Mouse (Mus musculus) ES-CJ7 (cell line): Measurements from ENCODE around the gene Acsf2.

Experiments
- DNase-seq: peaks from one replicate; pipeline ENCODE4 v3.0.0; 2011; ENCODE audit warnings: low read depth, low spot score

The Acsf2 gene

DNA sequence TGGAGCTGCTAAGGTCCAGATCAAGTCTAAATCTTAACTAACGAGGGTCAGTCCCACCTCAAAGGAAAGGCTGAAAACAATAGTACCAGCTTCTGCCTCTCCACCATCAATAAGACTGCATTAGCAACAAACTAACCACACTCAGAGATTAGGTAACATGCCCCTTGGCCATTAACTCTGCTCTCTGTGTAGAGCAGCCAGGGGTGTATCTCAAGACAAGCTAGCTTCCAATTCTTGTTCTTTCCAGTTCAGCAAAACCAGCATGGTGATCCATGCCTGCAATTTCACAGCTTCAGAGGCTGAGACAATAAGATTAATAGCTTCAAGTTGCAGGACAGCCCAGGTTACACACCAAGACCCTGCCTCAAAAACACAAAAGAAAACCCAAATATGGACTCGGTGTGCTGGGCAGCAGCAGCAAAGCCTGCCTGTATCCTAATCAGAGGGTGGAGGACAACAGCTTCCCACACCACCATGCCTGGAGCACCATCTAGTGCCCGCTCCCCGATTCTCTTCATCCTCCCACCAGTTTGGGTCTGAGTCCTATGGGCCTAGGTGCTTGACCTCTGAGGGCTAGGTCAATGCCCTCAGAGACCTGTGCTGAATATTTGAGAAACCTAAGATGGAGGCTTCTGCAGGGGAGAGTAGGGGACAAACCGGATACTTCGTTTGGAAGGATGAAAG lies 3.1 kb downstream of the Acsf2 start:
- DNase-seq = no peak

DNA sequence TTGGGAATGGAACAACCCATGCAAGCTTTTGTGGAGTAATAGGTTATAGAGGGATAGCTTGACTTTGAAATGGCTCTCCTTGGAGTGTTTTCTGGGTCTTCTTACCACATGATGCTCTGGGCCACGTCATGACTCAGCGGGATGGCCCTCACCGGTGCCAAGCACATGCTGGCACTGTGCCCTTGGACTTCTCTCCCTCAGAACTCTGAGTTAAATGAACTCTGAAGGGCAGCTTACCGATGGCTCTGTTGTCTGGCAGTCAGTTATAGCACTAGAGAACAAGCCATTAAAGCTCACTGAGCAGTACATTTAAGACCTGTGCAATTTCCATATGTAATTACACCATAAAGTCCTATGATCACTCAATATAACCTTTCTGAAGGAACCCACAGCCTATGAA lies 4.4 kb downstream of the Acsf2 start:
- no peak for DNase-seq

DNA sequence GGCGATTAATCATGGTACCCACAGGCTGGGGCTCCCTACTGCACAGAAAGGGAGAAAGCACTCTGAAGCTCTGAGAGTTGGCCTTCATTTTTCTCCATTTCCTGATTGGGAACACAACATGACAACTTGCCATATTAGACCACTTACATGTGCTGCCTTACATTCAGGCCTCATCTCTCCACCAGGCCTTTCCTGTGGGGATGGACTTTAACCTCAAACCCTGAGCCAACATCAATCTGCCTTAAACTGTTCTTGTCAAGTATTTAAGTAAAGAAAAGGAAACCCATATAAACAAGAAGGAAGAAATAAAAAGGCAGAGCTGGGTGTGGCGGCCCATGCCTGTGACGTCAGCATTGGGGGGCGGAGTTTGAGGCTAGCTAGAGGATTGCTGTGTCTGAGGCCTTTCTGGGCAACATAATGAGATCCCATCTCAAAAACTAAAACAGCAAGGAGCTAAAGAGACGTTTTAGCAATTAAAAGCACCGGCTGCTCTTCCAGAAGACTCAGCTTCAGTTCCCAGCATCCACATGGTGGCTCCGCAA lies 5.3 kb downstream of the Acsf2 start:
- no peak for DNase-seq

DNA sequence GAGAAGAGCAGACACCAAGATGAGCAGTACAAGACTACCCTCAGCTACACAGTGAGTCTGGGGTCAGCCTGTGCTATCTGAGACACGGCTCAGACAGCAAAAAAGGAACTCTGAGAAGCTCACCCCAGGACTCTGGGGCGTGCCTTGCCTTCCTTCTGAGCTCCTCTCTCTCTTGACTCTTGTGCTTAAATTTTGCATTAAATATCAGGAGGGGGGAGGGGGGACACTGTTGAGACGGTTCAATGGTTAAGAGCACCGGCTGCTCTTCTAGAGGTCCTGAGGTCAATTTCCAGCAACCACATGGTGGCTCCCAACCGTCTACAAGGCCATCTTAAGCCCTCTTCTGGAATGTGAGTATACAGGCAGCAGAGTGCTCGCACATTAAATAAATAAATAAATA lies 14.2 kb downstream of the Acsf2 start:
- peak; percentile 50 for DNase-seq

DNA sequence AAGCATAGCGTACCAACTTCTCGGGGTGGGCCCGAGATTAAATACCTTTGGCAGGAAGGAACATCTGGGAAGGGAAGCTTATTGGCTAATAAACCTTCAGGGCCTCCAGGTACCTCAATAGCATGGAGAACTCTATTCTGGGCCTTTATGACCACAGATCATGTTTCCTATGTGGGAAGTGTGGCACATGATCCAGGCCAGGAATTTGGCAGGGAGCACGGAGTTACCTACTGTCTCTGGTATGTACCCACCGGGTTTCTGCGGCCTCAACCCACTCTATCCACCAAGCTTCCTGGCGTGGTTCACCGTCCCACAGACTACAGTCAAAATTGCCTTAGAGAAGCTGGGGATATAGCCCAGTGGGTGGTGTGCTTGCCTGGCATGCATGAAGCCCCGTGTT lies 16.6 kb downstream of the Acsf2 start:
- DNase-seq = no peak

DNA sequence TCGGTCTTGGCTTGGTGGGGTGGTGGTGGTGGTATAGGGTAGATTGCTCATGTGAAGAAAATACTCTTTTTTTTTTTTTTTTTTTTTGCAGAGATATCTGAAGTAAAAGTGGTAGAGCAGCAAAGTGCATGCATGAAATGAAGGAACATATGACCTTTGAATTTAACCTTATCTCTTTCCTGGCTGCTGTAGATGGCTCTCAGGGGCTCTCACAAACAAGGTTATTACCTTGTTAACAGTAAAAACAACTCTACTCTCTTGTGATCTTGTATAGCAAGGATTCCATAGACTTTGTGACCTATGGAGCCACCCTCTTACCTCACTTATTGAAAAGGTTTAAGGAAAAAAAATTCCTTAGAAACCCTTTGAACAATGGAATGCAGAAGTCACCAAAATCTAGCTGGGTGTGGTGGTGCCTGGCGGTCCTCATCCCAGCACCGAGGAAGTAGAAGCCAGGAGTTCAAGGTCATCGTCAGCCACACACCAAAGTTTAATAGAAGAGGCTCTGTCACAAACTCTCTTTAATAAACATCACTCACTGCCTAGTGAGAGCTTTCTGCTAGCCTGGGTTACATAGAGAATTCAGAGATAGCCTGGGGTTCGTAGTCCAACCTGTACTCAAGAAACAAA lies 21.4 kb downstream of the Acsf2 start:
- peak; percentile 47 for DNase-seq

DNA sequence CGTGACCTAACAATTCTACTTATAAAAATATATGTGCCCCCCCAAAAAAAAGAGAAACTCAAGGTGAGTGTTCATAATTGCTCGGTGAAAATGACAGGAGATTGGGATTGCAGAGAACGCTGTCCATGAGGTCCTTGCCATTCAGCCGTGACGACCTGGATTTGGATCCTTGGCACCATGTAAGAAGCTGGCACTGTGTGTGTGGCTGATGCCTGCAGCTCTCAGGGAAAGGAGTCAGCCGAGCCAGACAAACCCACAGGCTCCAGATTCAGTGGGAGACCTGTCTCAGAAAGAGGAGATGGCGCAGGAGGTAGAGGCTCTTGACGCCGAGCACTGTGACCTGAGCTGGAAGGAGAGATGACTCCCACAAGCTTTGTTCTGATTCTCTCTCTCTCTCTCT lies 25.3 kb downstream of the Acsf2 start:
- no peak for DNase-seq

DNA sequence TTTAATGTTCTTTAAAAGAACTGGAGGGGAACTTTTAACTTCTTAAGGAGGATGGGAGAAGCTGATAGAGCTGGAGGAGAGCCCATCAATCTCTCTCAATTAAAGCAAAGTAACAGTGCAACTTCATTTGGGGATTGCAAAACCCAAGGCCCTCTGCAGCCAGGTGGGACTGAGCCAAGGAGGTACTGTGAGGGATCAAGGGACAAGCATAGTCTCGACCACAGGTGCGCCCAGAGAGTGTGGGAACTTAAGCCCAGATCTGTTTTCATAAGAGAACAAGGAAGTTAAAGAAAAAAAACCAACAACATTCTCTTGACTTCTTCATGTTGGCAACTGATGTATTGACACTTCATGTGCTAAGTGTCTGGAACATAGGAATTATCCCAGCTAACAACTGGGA lies 26.6 kb downstream of the Acsf2 start:
- DNase-seq = no peak

DNA sequence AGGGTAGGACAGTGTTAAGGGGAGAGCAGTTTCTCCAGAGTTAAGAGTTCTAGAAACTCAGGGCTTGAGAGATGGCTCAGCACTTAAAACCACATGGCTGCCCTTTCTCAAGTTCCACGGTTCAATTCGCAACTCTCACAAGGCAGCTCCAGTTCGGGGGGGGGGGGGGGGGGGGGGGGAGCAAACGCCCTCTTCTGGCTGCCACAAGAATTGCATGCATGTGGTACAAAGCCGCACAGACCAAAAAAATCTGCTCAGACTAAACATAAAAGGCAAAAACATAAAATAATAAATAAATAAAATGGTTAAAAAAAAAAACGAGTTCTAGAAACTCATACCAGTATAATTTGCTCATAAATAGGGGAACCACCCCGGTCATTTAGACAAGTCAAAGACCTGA lies 27.1 kb downstream of the Acsf2 start:
- DNase-seq = peak; percentile 25

DNA sequence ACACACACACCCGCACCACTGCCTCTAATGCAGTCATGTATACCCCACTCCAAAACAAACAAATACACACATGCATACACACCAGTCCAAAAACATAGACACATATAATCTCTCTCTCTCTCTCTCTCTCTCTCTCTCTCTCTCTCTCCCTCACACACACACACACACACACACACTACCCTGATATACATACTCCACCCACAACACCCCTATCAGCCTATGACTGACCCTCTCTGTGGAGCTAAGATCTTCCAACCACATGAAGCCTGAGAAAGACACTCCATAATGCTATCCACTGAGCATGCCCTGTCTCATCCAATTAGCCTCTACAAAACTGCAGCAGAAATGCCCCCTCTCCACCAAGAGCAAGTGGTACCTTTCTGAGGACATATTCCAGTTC lies 29.8 kb downstream of the Acsf2 start:
- DNase-seq = no peak

DNA sequence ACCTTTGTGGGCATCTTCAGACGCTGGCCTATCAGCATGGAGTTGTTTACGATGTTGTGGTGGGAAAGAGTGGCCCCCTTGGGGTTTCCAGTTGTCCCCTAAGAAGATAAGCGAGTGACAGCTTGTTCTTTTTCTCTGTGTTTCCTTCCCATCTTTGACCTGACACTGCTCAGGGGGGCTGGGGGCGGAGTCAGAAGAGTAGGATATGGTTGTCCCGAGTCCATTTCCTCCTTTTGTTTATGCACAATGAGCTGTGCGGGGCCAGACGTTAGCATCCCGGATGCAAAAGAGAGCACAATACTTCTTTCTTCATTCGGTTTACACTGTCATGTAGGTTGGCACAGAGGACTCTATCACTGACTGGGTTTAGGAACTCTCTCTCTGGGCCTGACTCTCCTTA lies 31.1 kb downstream of the Acsf2 start:
- no peak for DNase-seq

DNA sequence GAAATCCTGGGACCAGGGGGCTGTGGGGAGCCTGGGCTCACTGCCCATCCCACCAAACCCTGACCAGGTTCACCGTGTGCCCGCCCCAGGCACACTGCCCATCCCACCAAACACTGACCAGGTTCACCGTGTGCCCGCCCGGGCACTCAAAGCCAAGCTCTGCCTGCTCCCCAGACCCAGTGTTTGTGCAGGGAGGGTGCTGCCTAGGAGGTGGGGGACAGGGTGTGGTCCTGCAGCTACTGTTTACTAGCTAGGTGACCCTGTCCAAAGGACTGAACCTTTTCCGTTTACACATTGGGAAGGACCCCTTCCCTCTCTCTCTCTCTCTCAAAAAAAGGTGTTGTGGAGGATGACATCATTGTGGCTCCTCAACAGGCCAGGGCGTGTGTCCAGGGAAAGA lies 34.3 kb downstream of the Acsf2 start:
- DNase-seq = no peak

DNA sequence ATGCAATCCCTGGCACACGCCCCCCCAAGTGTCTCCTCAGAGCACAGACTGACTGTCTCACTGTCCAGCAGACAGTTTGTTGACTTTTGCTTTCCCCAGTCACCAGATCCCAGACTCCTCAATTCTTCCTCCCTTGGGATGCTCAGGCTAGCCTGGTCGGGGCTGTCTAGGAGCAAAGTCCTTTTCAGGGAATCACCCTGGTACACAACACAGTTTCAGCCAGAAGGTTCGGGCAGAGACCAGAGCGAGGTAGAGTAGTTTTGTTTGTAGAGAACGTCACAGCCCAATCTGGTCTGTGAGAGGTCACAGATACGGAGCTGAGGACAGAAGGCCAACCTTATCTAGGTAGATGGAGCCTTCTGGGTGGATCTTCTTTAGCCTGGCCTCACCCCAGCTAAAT lies 35.1 kb downstream of the Acsf2 start:
- no peak for DNase-seq

DNA sequence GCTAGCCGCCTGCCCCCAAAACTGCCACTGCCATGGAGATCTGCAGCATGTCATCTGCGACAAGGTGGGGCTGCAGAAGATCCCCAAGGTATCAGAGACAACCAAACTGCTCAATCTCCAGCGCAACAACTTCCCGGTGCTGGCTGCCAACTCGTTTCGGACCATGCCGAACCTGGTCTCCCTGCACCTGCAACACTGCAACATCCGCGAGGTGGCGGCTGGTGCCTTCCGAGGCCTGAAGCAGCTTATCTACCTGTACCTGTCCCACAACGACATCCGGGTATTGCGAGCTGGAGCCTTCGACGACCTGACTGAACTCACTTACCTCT lies 36.6 kb downstream of the Acsf2 start:
- peak; percentile 69 for DNase-seq

DNA sequence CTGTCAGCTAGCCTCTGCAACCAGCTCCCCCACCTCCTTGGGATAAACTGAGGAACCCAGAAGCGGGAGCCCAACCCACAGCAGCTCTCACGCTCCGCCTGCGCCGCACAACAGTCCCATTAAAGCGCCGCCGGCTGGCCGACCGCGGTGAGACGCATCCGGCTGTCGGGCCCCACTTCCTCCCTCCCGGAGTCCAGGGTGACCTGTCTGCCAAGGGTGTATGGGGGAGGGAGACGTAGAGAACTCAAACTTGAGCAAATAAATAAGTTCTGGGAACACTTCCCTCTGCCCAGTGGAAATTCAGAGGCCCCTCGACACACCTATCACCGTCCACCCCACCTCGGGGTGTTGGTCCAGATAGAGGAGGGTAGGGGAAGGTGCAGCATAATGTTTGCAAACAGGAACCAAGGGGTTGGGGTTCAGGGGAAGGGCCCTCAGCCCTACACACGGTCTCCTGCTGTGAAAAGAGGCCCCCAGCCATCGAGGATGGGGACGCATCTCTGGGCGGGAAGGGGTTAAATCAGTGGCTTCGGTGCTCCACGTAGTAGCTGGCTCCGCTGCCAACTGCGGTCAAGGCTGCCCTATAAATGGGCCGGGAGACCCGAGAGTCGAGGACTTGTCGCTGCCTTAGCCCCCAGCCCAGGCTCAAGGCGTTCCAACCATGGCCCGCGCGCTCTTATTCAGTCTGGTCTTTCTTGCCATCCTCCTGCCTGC lies 37.1 kb downstream of the Acsf2 start, which contains the start of gene Chad:
Chad (plus strand) TSS at position 611 of the 714 bp plus-strand sequence.
- DNase-seq = peak; percentile 48

DNA sequence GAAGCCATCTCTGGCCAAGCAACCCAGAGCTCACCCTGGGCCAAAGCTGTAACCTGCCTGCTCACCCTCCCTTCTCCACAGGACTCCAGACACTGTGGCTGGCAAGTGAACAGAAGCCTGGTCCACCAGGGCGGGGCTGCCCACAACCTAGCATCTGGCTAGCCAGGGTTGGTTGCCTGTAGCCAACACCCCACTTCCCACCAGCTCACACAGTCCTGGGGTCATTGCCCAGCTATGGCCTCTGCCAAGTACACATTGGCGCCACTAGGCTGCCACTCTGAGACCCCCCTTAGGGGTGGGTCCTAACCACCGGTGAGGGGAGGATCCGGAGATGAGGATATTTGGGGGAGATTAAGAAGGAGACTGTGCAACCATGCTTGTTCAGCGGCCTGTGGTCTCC lies 37.9 kb downstream of the Acsf2 start:
- DNase-seq = no peak

DNA sequence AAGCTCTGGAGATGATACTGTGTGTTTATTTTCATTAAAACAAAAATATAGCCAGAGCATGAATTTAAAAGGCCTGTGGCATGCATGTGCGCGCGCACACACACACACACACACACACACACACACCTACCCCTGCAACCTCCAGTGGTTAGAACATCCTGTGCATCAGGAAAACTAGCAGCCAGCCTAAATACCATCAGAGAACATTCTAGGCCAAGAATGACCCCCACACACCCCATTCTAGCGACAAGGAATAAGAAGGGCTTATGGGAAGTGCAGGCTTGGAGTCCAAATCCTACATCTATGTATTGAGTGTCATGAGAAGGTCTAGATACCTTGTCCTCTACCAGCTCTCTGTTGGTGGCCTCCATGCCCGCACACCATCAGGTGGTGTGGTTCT lies 38.3 kb downstream of the Acsf2 start:
- no peak for DNase-seq

DNA sequence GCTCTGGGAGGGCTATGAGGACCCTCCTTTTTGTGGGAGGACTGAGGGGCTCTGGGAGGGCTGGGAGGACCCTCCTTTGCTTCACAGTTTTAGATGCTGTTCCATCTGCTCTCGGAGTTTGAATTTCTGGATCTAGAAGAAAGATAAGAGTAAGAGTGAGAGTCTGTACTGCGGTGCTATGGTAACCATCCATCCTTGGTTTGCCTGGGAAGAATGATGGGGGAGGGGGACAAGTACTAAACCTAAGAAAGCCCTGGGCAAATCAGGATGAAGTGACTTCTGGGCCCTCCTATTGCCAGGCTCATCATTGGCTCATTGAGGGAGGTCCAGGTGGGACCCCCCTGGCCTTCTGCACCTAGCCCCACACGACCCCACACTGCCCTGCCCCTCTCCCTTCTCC lies 43.4 kb downstream of the Acsf2 start:
- DNase-seq = no peak

DNA sequence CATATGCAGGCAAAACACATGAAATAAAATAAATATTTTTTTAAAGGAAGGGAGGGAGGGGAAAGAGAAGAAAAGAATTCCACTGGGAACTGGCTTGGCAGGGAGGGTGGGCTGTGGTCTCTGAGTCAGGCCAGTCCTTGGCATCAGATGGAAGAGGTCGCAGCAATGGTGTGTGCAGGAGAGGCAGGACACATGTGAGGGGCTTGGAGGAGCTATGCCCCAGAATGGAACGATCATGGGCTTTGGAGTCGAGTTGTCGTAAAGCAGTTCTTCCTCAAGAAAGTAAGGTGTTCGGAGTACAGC lies 51.3 kb downstream of the Acsf2 start:
- DNase-seq = no peak

DNA sequence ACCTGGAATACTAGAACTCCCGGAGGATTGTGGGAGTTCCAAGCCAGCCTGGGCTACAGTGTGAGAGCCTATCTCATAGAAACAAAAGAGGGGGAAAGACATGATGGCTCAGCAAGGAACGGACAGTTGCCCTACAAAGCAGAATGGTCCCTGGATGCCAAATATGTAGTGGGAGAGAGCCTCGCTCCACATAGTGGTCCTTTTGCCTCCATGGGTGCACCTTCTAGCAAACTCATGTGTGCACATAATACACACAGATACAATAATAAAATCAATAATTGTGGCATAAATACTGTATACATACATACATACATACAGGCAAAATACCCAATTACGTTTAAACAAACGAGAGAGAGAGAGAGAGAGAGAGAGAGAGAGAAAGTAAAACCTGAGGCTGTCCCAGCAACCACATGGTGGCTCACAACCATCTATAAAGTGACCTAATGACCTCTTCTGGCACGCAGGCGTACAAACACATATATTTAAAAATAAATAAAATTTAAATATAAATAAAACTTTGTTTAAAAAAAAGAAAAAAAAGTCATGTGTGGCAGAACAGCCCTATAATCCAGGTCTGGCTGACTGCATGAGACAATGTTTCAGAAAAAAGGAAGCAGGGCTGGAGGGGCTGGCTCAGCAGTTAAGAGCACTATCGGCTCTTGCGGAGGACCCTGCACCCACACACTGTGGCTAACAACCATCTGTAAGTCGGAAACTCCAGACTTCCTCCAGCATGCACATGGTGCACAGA lies 51.8 kb downstream of the Acsf2 start:
- DNase-seq = no peak

DNA sequence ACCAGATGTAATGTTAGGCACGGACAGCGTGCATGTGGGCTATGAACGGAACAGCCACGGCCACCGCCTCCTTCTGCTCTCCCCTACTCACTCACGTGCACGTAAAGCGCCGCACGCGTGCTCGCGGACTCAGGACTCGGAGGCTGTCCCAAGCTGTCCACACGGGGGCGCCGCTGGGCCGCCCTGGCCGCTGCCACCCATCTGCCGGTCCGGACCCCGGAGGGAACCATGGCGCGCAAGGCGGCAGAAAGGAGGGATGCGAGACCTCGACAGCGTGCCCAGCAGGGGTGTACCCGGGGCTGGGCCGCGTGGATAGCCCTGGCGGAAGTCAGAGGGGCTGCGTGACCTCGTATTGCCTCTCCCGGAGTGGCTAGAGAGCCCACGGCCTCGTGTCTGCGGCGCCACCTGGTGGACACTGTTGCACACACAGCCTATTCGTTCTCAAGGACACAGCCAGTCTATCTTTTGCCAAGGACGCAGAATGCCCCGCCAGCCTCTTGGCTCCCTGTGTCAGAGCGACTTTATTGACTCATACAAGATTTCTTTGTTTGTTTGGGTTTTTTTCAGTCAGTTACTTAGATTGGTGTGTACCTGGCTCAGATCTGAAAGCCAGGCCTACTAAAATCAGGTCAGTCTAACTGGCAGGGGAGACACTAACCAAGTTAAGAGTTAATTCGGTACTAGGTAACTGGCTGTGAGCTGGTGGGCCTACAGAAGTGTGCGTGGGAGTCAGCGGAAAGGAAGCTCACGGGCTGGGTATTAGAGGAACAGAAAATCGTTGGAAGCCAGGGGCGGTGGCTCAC lies 52.6 kb downstream of the Acsf2 start, which contains the start of gene Rsad1:
Rsad1 (minus strand) TSS at position 368 of the 803 bp plus-strand sequence.
- peak; percentile 91 for DNase-seq
